Mouse (Mus musculus): ENCODE data around the gene Vmn2r104.

Gene Vmn2r104

GRCm38 (mm10) chr17:20048236-20048635 lies at the start of gene Vmn2r104:
Gene Vmn2r104, minus strand, starts transcription at chr17:20048336.
- DNase-seq, result no peak

DNA sequence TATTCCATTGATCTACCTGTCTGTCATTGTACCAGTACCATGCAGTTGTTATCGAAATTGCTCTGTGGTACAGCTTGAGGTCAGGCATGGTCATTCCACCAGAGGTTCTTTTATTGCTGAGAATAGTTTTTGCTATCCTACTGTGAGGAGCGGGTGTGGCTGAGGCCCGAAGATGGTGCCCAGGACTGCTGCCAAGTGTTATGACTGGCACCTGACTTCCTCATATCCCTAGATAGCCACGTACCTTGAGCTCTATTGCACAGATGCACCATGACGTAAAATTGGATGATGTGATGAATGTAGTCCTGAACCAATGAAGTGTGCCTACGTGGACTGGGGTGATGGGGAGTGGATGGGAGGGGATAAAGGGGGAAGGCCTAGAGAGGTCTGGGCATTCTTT lies 26.0 kb upstream of the Vmn2r104 start:
- no peak for DNase-seq

DNA sequence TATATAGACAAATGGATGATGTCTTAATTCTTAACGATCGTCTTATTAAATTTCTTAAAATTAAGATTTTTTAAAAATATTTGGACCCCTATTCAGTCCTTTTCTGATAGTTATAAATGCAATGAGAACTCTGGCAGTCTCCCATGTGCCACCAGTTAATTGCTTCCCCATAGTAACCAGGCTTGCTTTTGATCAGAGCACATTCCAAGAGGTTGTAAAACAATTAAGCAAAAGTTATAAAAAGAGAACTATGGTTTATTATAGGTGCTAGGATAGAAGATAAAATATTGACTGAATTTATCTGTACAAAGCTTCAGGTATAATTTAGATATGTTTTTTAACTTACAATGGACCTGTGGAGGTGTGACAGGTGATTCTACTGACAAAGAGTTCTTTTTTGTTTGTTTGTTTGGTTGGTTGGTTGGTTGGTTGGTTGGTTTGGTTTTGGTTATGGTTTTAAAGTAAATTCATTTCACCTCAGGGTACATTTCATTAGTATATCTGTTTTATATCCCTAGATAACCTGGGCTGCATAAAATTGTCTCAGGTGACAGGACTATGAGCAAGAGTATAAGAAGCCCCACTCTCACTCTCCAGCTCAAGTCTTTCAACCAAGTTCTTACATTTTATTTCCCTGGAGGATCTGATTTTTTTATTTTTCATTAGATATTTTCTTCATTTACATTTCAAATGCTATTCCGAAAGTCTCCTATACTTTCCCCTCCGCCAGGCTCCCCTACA lies 23.7 kb upstream of the Vmn2r104 start:
- DNase-seq, result no peak

All from lung, postnatal 14 days (tissue).